ENCODE assay signal across 23 mouse cellular contexts in the genomic region with DNA sequence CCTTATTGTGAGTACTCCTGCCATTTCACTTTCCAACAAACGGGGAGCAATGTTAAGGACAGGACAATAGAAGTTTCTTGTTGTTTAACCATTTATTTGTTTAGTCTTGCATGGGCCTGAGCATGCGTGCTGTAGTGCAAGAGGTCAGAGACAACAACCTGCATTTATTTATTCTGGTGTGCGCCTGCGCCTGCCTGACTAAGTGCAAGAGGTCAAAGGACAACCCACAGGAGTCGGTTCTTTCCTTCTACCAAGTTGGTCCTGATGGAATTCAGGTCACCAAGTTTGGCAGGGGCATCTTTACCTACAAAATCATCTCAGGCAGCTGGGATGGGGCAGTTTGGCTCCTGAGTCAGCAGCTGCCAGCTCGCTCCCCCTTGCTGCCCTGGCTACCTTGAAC.
"Had no signal": no experiment of that assay in that cellular context is flagged by ENCODE, and none has a peak within 500 bp of the region (broad histone marks: within the 10 kb centered on the region; RNA-seq: fewer than 3 reads in every experiment).

No protein-coding gene starts in this region.

- H3K4me3 ChIP-seq: intestine, embryonic 15.5 days; left cerebral cortex, adult 2 months; liver, embryonic 12.5 days; liver, embryonic 15.5 days; lung, embryonic 15.5 days; megakaryocyte, embryonic 14.5 days; midbrain, embryonic 10.5 days; midbrain, embryonic 13.5 days; myocyte; neural tube, embryonic 13.5 days; stomach, embryonic 15.5 days had no signal

- H3K9me3 ChIP-seq: intestine, embryonic 15.5 days; liver, embryonic 12.5 days; liver, embryonic 15.5 days; lung, embryonic 15.5 days; megakaryocyte, embryonic 14.5 days; midbrain, embryonic 10.5 days; midbrain, embryonic 13.5 days; neural tube, embryonic 13.5 days; stomach, embryonic 15.5 days had no signal

- H3K27me3 ChIP-seq: intestine, embryonic 15.5 days; liver, embryonic 12.5 days; liver, embryonic 15.5 days; lung, embryonic 15.5 days; midbrain, embryonic 13.5 days; neural tube, embryonic 13.5 days; stomach, embryonic 15.5 days had no signal

- H3K27ac ChIP-seq: intestine, embryonic 15.5 days; kidney, postnatal 0 days; left cerebral cortex, adult 2 months; liver, embryonic 12.5 days; liver, embryonic 15.5 days; lung, embryonic 15.5 days; midbrain, embryonic 10.5 days; midbrain, embryonic 13.5 days; neural tube, embryonic 13.5 days; stomach, embryonic 15.5 days had no signal

- ATAC-seq: hindbrain, embryonic 16.5 days; intestine, embryonic 15.5 days; liver, embryonic 12.5 days; midbrain, embryonic 13.5 days; midbrain, embryonic 16.5 days had no signal

- H3K4me2 ChIP-seq: intestine, embryonic 15.5 days; liver, embryonic 12.5 days; liver, embryonic 15.5 days; lung, embryonic 15.5 days; midbrain, embryonic 13.5 days; neural tube, embryonic 13.5 days; stomach, embryonic 15.5 days had no signal

- DNase-seq: layer of hippocampus, adult 9-11 months; layer of hippocampus, postnatal 36 days; lung, adult 18-20 months; lung, postnatal 10 days; lung, postnatal 36 days; retina, postnatal 1 day; right cerebral cortex, postnatal 25 days; spleen, adult 18-20 months; thymus, postnatal 25 days had no signal

- H3K4me1 ChIP-seq: intestine, embryonic 15.5 days; lung, embryonic 15.5 days; neural tube, embryonic 13.5 days; stomach, embryonic 15.5 days had no signal

- H3K9ac ChIP-seq: intestine, embryonic 15.5 days; liver, embryonic 12.5 days; liver, embryonic 15.5 days; lung, embryonic 15.5 days; midbrain, embryonic 13.5 days; neural tube, embryonic 13.5 days; stomach, embryonic 15.5 days had no signal
